Mouse (Mus musculus) hindbrain, embryonic 16.5 days (tissue): ENCODE data around the gene Mfn1. TPM values are rescaled to one million over a fixed set of nuclear protein-coding genes. Genes with fewer than 3 reads are reported as not detected.

ENCODE experiments used
- ATAC-seq: fragments of 200-750 bp; cut with Nextera tagmentation; 2 replicates; pipeline ENCODE4 v1.8.0; 2017; ENCODE audit warnings: moderate TSS enrichment, moderate library complexity
- H3K27ac ChIP-seq: fragments of 300-500 bp; sonication (generic); 2 replicates; pipeline ENCODE4 v1.5.1; 2014; ENCODE audit warnings: low read depth, mild to moderate bottlenecking, control low read depth, low read length, moderate library complexity
- H3K27me3 ChIP-seq: fragments of 300-500 bp; sonication (generic); replicated peaks from 2 replicates; pipeline ENCODE4 v1.6.1; 2014; ENCODE audit warnings: low read length; ENCODE audit not compliant: control insufficient read depth, insufficient read depth
- H3K36me3 ChIP-seq: fragments of 300-500 bp; sonication (generic); 2 replicates; pipeline ENCODE4 v1.6.1; 2014; ENCODE audit warnings: mild to moderate bottlenecking, low read length, moderate library complexity, mixed read lengths; ENCODE audit not compliant: control insufficient read depth, insufficient read depth
- H3K4me1 ChIP-seq: fragments of 300-500 bp; sonication (generic); 2 replicates; pipeline ENCODE4 v1.6.1; 2014; ENCODE audit warnings: low read depth, low read length; ENCODE audit not compliant: control insufficient read depth, insufficient read depth
- H3K4me2 ChIP-seq: fragments of 300-500 bp; sonication (generic); 2 replicates; pipeline ENCODE4 v1.6.1; 2014; ENCODE audit warnings: mild to moderate bottlenecking, low read length, control low read depth, moderate library complexity
- H3K4me3 ChIP-seq: fragments of 300-500 bp; sonication (generic); 2 replicates; pipeline ENCODE4 v1.5.1; 2014; ENCODE audit warnings: mild to moderate bottlenecking, low read length, control low read depth, moderate library complexity
- H3K9ac ChIP-seq: fragments of 300-500 bp; sonication (generic); 2 replicates; pipeline ENCODE4 v1.6.1; 2014; ENCODE audit warnings: low read depth, mild to moderate bottlenecking, control low read depth, low read length, moderate library complexity
- H3K9me3 ChIP-seq: fragments of 300-500 bp; sonication (generic); 2 replicates; pipeline ENCODE4 v1.6.1; 2014; ENCODE audit warnings: mild to moderate bottlenecking, low read length, moderate library complexity; ENCODE audit not compliant: control insufficient read depth
- WGBS: fragments of 180-500 bp; shearing (Covaris S2); extraction: QIAGEN DNeasy Blood & Tissue Kit; methylation state at CpG from one replicate; pipeline ENCODE4 v1.1.7; 2014; 5-methylcytosine and 5-hydroxymethylcytosine counted together
- polyA plus RNA-seq: library from polyadenylated mRNA; unstranded; fragments of >200 nt; fragmentation: Nextera tagmentation; extraction: Ambion mirVana; gene quantifications from 2 replicates; pipeline ENCODE4 v1.2.1, GENCODE M21; 2015

Mfn1 gene
- polyA plus RNA-seq, 1 experiment from 2014 or later = 44.3 TPM

- ATAC-seq = peak; percentile 94
- peak within 1 kb of the TSS; percentile 85 for H3K9ac ChIP-seq
- no peaks in the 10 kb centered on the region for H3K27me3 ChIP-seq
- H3K9me3 ChIP-seq = no peaks in the 10 kb centered on the region
- no peaks in the 10 kb centered on the region for H3K36me3 ChIP-seq
- H3K27ac ChIP-seq = peak within 1 kb of the TSS; percentile 78
- under 1% methylated on average over 41 of the region's 83 CpGs for WGBS
- peak within 1 kb of the TSS; percentile 60 for H3K4me2 ChIP-seq
- H3K4me3 ChIP-seq = peak within 1 kb of the TSS; percentile 75
- H3K4me1 ChIP-seq = peaks cover 9% of the 10 kb centered on the region
These were observed 87.2 kb downstream of the Mfn1 start, which contains the start of gene Gnb4 for GRCm38 (mm10) chr3:32616331-32617052. Gnb4 (minus strand) TSS chr3:32616585.

GRCm38 (mm10) chr3:32617053-32617642 is 87.9 kb downstream of the Mfn1 start:
- Histone ChIP-seq H3K36me3 (no peaks in the 10 kb centered on the region), H3K27ac (peak overlapping the region; percentile 78), H3K9me3 (no peaks in the 10 kb centered on the region), H3K9ac (peak overlapping the region; percentile 85), H3K4me2 (peak overlapping the region; percentile 60), H3K27me3 (no peaks in the 10 kb centered on the region), H3K4me1 (peaks cover 9% of the 10 kb centered on the region), H3K4me3 (peak overlapping the region; percentile 75)
- WGBS = 15% methylated on average over 16 of the region's 16 CpGs
- ATAC-seq = no peak

DNA sequence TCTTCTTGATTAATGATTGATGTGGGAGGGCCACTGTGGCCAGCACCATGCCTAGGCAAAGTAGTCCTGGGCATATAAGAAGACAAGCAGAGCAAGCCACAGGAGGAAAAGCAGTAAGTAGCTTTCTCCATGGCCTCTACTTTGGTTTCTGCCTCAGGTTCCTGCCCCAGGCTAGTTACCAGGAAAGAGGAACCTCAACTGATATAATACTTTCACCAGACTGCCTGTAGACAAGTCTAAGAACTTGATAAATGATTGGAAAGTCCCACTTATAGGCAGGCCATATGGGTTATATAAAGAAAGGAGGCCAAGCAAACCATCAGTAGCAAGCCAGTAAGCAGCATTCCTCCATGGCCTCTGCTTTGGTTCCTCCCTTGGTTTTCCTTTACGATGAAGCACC is 92.4 kb downstream of the Mfn1 start:
- Histone ChIP-seq H3K27ac (no peak overlapping the region), H3K4me1 (no peaks in the 10 kb centered on the region), H3K4me3 (no peak overlapping the region), H3K9ac (no peak overlapping the region), H3K9me3 (no peaks in the 10 kb centered on the region), H3K36me3 (no peaks in the 10 kb centered on the region), H3K27me3 (no peaks in the 10 kb centered on the region), H3K4me2 (no peak overlapping the region)
- WGBS = 95% methylated on average over 1 of the region's 1 CpGs
- ATAC-seq = no peak

DNA sequence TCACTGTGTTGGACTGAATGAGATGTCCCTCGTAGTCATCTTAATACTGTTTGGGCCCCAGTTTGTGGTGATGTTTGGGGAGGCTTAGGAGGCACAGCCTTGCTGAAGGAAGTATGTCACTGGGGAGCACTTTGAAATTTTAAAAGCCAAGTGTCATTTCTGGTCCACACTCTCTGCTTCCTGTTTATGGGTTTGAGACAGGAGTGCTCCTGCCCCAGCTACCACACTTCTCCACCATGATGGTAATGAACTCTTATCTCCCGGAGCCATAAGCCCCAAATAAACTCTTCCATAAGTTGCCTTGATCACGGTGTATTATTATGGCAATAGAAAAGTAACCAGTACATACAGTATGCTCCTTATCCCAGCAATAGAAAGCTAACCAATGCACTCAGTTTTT is 92.8 kb downstream of the Mfn1 start:
- ATAC-seq = no peak
- Histone ChIP-seq H3K27ac (no peak overlapping the region), H3K27me3 (no peaks in the 10 kb centered on the region), H3K9me3 (no peaks in the 10 kb centered on the region), H3K4me1 (no peaks in the 10 kb centered on the region), H3K36me3 (no peaks in the 10 kb centered on the region), H3K4me2 (no peak overlapping the region), H3K4me3 (no peak overlapping the region), H3K9ac (no peak overlapping the region)
- WGBS = 92% methylated on average over 3 of the region's 3 CpGs

GRCm38 (mm10) chr3:32628141-32628540 is 98.9 kb downstream of the Mfn1 start:
- Histone ChIP-seq H3K27me3 (no peaks in the 10 kb centered on the region), H3K4me2 (no peak overlapping the region), H3K4me3 (no peak overlapping the region), H3K9me3 (no peaks in the 10 kb centered on the region), H3K27ac (no peak overlapping the region), H3K36me3 (no peaks in the 10 kb centered on the region), H3K9ac (no peak overlapping the region), H3K4me1 (no peaks in the 10 kb centered on the region)
- no peak for ATAC-seq
- 85% methylated on average over 7 of the region's 7 CpGs for WGBS

Other genes with a start within 250 kb of the Mfn1 start
- 7.5 and 7.6 TPM in 2 replicates for gene Zmat3, start 163.5 kb upstream of the Mfn1 start, polyA plus RNA-seq
- 11.1 and 11.9 TPM in 2 replicates for gene Pik3ca, start 131.8 kb upstream of the Mfn1 start, polyA plus RNA-seq
- gene Kcnmb3, start 37.2 kb upstream of the Mfn1 start, polyA plus RNA-seq = 0.14 TPM in 1 of 2 replicates, not detected in the other
- gene Zfp639, start 19.2 kb upstream of the Mfn1 start, polyA plus RNA-seq = 35.7 and 38.5 TPM in 2 replicates
- 114 and 118 TPM in 2 replicates for gene Gnb4, start 87.1 kb downstream of the Mfn1 start, polyA plus RNA-seq
- 55.3 and 59.9 TPM in 2 replicates for gene Actl6a, start 176.8 kb downstream of the Mfn1 start, polyA plus RNA-seq
- 326 and 353 TPM in 2 replicates for gene Ndufb5, start 207.5 kb downstream of the Mfn1 start, polyA plus RNA-seq
- gene Mrpl47, start 208.1 kb downstream of the Mfn1 start, polyA plus RNA-seq = 26.6 and 30.5 TPM in 2 replicates